In the genomic region with DNA sequence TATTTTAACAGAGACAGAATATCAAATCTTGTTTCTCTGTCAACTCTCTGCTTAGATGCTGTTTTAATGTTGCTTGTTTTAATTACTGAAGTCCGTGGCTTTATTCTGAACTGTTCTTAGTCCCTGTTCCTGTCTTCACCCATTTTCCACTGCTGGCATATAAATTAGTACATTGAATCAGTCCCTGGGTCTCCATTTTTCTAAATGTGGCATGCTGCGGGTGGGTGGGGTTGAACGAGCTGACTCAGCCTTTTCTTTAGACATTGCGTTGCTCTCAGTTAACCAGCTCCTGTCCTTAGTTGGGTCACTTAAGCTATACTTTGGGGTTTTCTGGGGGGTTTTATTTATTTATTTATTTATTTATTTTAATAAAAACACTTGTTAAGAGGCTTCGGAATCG, we compare ENCODE assay signal across 1 mouse cellular context.
A peak's percentile ranks its signal among the peaks of the same experiment; 100 is the strongest.
TF ChIP-seq lines count a peak whose summit lies in the region.

No protein-coding gene starts in this region.

TF ChIP-seq in CH12.LX, 34 proteins besides CTCF, POLR2A, EP300 and RAD21 (continued from another document):
- TF ChIP-seq MAX (IDR thresholded peaks at IDR 0.05; ENCODE audit: low read length) (no peak), POLR2AphosphoS2 (IDR thresholded peaks at IDR 0.05; ENCODE audit: low read depth, low read length) (0 out of 2 replicates have a peak, but pooled peaks have one; percentile 64), TBP (conservative IDR thresholded peaks at IDR 0.05; ENCODE audit: low read depth, low read length) (no peak), MAFK (IDR thresholded peaks at IDR 0.05; ENCODE audit: insufficient replicate concordance, low read length) (peak; percentile 100), IRF4 (IDR thresholded peaks at IDR 0.05; ENCODE audit: low read depth, low read length) (no peak), CHD2 (IDR thresholded peaks at IDR 0.05; ENCODE audit: low read length) (no peak), HCFC1 (IDR thresholded peaks at IDR 0.05; ENCODE audit: low read depth, low read length) (peak; percentile 16; the same call in 1 of the 2 replicates), ETS1 (conservative IDR thresholded peaks at IDR 0.05; ENCODE audit: low read depth, low read length) (peak; percentile 32; the same call in 1 of the 2 replicates), ELF1 (IDR thresholded peaks at IDR 0.05; ENCODE audit: low read depth, low read length) (no peak)
